Mouse (Mus musculus) stomach, postnatal 0 days (tissue): ENCODE data around the gene Picalm.

Source experiments
- CTCF ChIP-seq: IDR thresholded peaks from 2 replicates; pipeline ENCODE4 v1.5.1; 2016; ENCODE audit warnings: antibody characterized with exemption, low read depth, mild to moderate bottlenecking, moderate library complexity
- EP300 ChIP-seq: optimal IDR thresholded peaks from 2 replicates; pipeline ENCODE3; 2016; ENCODE audit warnings: antibody characterized with exemption

DNA sequence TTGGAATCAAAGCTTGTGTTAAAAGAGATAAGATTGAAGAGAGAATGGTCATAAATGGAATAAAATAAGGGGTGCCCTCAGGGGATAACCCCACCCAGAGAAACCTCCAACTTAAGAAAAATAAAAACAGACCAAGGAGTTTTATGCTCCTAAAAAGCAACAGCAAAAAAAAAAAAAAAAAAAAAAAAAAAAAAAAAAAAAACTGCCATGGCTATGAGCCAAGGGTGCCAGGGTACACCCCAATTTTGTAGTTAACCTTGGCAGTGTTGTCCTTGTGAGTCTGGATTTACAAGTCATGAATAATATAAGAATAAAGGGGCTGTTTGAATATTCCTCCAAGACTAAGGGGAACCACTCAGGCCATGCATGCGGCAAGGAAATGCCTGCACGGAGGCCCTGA, 13.9 kb upstream of the Picalm start:
- TF ChIP-seq CTCF: no peak
- TF ChIP-seq EP300: no peak
